Mouse (Mus musculus) liver, embryonic 14.5 days (tissue): ENCODE data around the gene Rftn1.

Source experiments
- CTCF ChIP-seq: IDR thresholded peaks from 2 replicates; pipeline ENCODE4 v1.5.1; 2016; ENCODE audit warnings: antibody characterized with exemption, low read depth, control low read depth
- EP300 ChIP-seq: IDR thresholded peaks from 2 replicates; pipeline ENCODE4 v1.6.1; 2016; ENCODE audit warnings: antibody characterized with exemption, low read depth

DNA sequence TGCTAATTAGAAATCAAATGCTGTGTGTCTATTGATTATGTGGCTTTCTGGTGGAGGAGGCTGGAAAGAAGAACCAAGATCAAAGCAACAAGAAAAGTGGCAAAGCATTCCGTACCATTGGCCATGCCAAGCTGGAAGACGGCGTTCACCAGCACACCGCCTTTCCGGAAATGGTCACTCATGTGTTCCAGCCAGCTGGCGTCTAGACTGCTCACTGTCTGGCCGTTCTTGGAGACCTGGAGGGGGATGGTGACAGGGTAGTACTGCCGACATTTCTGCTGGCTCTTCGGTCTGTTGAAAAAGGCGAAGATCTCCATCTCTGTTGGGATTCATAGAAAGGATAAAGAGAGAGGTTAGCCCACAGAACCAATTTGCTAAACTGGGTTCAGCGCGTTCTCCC, 143.3 kb downstream of the Rftn1 start:
- TF ChIP-seq EP300 (no peak), CTCF (no peak)
